Mouse (Mus musculus) bone marrow, adult 2 months (tissue): ENCODE data around the gene Fzd10.

ENCODE experiments used
- CTCF ChIP-seq: fragments of 200-500 bp; IDR thresholded peaks from 2 replicates; pipeline ENCODE4 v1.5.1; 2011; ENCODE audit warnings: low read length, control low read depth; ENCODE audit not compliant: control insufficient read depth, insufficient read depth
- POLR2A ChIP-seq: fragments of 200-500 bp; IDR thresholded peaks from 2 replicates; pipeline ENCODE4 v1.6.1; 2011; ENCODE audit warnings: low read depth, mild to moderate bottlenecking, control low read depth, low read length, borderline replicate concordance; ENCODE audit not compliant: control insufficient read depth

DNA sequence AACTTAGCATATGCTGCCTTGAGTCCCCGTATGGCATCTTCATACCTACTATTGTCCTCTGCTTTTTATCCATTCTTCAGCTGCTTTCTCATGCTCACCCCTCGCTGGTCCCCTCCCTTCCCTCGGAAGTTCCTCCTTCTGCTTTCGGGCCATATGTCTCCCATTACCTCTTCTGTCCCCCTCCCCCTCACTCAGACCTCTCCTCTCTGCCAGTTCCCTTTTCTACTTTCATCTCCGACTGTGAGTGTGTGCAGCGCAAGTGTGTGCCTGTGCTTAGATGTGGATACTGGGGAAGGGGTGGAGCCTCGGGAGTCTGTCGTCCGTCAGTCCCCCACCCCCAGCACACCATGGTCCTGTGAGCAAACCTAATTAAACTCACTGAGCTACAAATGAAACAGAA lies 17.0 kb downstream of the Fzd10 start:
- TF ChIP-seq POLR2A: no peak
- no peak for TF ChIP-seq CTCF
